Mouse (Mus musculus): ENCODE results near the gene Mier2. TPM values are rescaled to one million over a fixed set of nuclear protein-coding genes. Genes with fewer than 3 reads are reported as not detected.

The Mier2 gene
- polyA plus RNA-seq, 1 experiment: 21.7 TPM

- 72% methylated on average over 7 of the region's 7 CpGs for WGBS
- H3K27ac ChIP-seq (ENCODE audit: control insufficient read depth, insufficient read depth, low read depth, low read length, poor library complexity): no peak overlapping the region
- TF ChIP-seq CTCF (IDR thresholded peaks at IDR 0.05; ENCODE audit: control insufficient read depth, insufficient read depth, low read length) (no peak), POLR2A (IDR thresholded peaks at IDR 0.05; ENCODE audit: borderline replicate concordance, control insufficient read depth, low read depth, low read length) (no peak)
- no peaks in the 10 kb centered on the region for H3K4me1 ChIP-seq (ENCODE audit: control insufficient read depth, insufficient read depth, low read length)
- H3K4me3 ChIP-seq (replicated peaks; ENCODE audit: control insufficient read depth, low read depth, low read length): no peak overlapping the region
Observed at GRCm38 (mm10) chr10:79580356-79580755, 25.4 kb upstream of the Mier2 start.

GRCm38 (mm10) chr10:79579781-79580180 is 24.8 kb upstream of the Mier2 start:
- Histone ChIP-seq H3K4me1 (ENCODE audit: control insufficient read depth, insufficient read depth, low read length) (no peaks in the 10 kb centered on the region), H3K4me3 (replicated peaks; ENCODE audit: control insufficient read depth, low read depth, low read length) (no peak overlapping the region), H3K27ac (ENCODE audit: control insufficient read depth, insufficient read depth, low read depth, low read length, poor library complexity) (no peak overlapping the region)
- TF ChIP-seq CTCF (IDR thresholded peaks at IDR 0.05; ENCODE audit: control insufficient read depth, insufficient read depth, low read length): no peak
- TF ChIP-seq POLR2A (IDR thresholded peaks at IDR 0.05; ENCODE audit: borderline replicate concordance, control insufficient read depth, low read depth, low read length): no peak
- WGBS: 79% methylated on average over 12 of the region's 12 CpGs

- TF ChIP-seq CTCF (IDR thresholded peaks at IDR 0.05; ENCODE audit: control insufficient read depth, insufficient read depth, low read length): no peak
- no peak for TF ChIP-seq POLR2A (IDR thresholded peaks at IDR 0.05; ENCODE audit: borderline replicate concordance, control insufficient read depth, low read depth, low read length)
- WGBS: 69% methylated on average over 7 of the region's 7 CpGs
- Histone ChIP-seq H3K4me1 (ENCODE audit: control insufficient read depth, insufficient read depth, low read length) (no peaks in the 10 kb centered on the region), H3K27ac (ENCODE audit: control insufficient read depth, insufficient read depth, low read depth, low read length, poor library complexity) (no peak overlapping the region), H3K4me3 (replicated peaks; ENCODE audit: control insufficient read depth, low read depth, low read length) (no peak overlapping the region)
Observed at GRCm38 (mm10) chr10:79578891-79579290, 23.9 kb upstream of the Mier2 start.

GRCm38 (mm10) chr10:79578276-79578675 is 23.3 kb upstream of the Mier2 start:
- no peak for TF ChIP-seq POLR2A (IDR thresholded peaks at IDR 0.05; ENCODE audit: borderline replicate concordance, control insufficient read depth, low read depth, low read length)
- TF ChIP-seq CTCF (IDR thresholded peaks at IDR 0.05; ENCODE audit: control insufficient read depth, insufficient read depth, low read length): no peak
- 73% methylated on average over 9 of the region's 9 CpGs for WGBS

GRCm38 (mm10) chr10:79577376-79577775 is 22.4 kb upstream of the Mier2 start:
- H3K4me1 ChIP-seq (ENCODE audit: control insufficient read depth, insufficient read depth, low read length): no peaks in the 10 kb centered on the region
- WGBS: 69% methylated on average over 4 of the region's 4 CpGs
- no peak overlapping the region for H3K27ac ChIP-seq (ENCODE audit: control insufficient read depth, insufficient read depth, low read depth, low read length, poor library complexity)
- TF ChIP-seq CTCF (IDR thresholded peaks at IDR 0.05; ENCODE audit: control insufficient read depth, insufficient read depth, low read length) (no peak), POLR2A (IDR thresholded peaks at IDR 0.05; ENCODE audit: borderline replicate concordance, control insufficient read depth, low read depth, low read length) (no peak)
- H3K4me3 ChIP-seq (replicated peaks; ENCODE audit: control insufficient read depth, low read depth, low read length): no peak overlapping the region

More at GRCm38 (mm10) chr10:79578276-79578675, 23.3 kb upstream of the Mier2 start:
- H3K4me1 ChIP-seq (ENCODE audit: control insufficient read depth, insufficient read depth, low read length): no peaks in the 10 kb centered on the region
- no peak overlapping the region for H3K4me3 ChIP-seq (replicated peaks; ENCODE audit: control insufficient read depth, low read depth, low read length)
- no peak overlapping the region for H3K27ac ChIP-seq (ENCODE audit: control insufficient read depth, insufficient read depth, low read depth, low read length, poor library complexity)

GRCm38 (mm10) chr10:79575754-79576153 is 20.8 kb upstream of the Mier2 start:
- whole genome bisulfite sequencing: 76% methylated on average over 6 of the region's 6 CpGs
- TF ChIP-seq POLR2A (IDR thresholded peaks at IDR 0.05; ENCODE audit: borderline replicate concordance, control insufficient read depth, low read depth, low read length) (no peak), CTCF (IDR thresholded peaks at IDR 0.05; ENCODE audit: control insufficient read depth, insufficient read depth, low read length) (no peak)
- Histone ChIP-seq H3K4me1 (ENCODE audit: control insufficient read depth, insufficient read depth, low read length) (no peaks in the 10 kb centered on the region), H3K4me3 (replicated peaks; ENCODE audit: control insufficient read depth, low read depth, low read length) (no peak overlapping the region), H3K27ac (ENCODE audit: control insufficient read depth, insufficient read depth, low read depth, low read length, poor library complexity) (no peak overlapping the region)

- Histone ChIP-seq H3K4me1 (ENCODE audit: control insufficient read depth, insufficient read depth, low read length) (no peaks in the 10 kb centered on the region), H3K27ac (ENCODE audit: control insufficient read depth, insufficient read depth, low read depth, low read length, poor library complexity) (no peak overlapping the region), H3K4me3 (replicated peaks; ENCODE audit: control insufficient read depth, low read depth, low read length) (no peak overlapping the region)
- TF ChIP-seq POLR2A (IDR thresholded peaks at IDR 0.05; ENCODE audit: borderline replicate concordance, control insufficient read depth, low read depth, low read length) (no peak), CTCF (IDR thresholded peaks at IDR 0.05; ENCODE audit: control insufficient read depth, insufficient read depth, low read length) (no peak)
- 81% methylated on average over 6 of the region's 6 CpGs for WGBS
Observed at GRCm38 (mm10) chr10:79574796-79575195, 19.8 kb upstream of the Mier2 start.

- no peak for TF ChIP-seq CTCF (IDR thresholded peaks at IDR 0.05; ENCODE audit: control insufficient read depth, insufficient read depth, low read length)
- TF ChIP-seq POLR2A (IDR thresholded peaks at IDR 0.05; ENCODE audit: borderline replicate concordance, control insufficient read depth, low read depth, low read length): no peak
- Histone ChIP-seq H3K4me3 (replicated peaks; ENCODE audit: control insufficient read depth, low read depth, low read length) (no peak overlapping the region), H3K27ac (ENCODE audit: control insufficient read depth, insufficient read depth, low read depth, low read length, poor library complexity) (no peak overlapping the region), H3K4me1 (ENCODE audit: control insufficient read depth, insufficient read depth, low read length) (no peaks in the 10 kb centered on the region)
- 66% methylated on average over 8 of the region's 8 CpGs for WGBS
Observed at GRCm38 (mm10) chr10:79574350-79574749, 19.4 kb upstream of the Mier2 start.

GRCm38 (mm10) chr10:79573611-79574010 is 18.6 kb upstream of the Mier2 start:
- no peak overlapping the region for H3K4me3 ChIP-seq (replicated peaks; ENCODE audit: control insufficient read depth, low read depth, low read length)
- WGBS: 83% methylated on average over 6 of the region's 6 CpGs
- H3K4me1 ChIP-seq (ENCODE audit: control insufficient read depth, insufficient read depth, low read length): no peaks in the 10 kb centered on the region
- H3K27ac ChIP-seq (ENCODE audit: control insufficient read depth, insufficient read depth, low read depth, low read length, poor library complexity): no peak overlapping the region
- TF ChIP-seq CTCF (IDR thresholded peaks at IDR 0.05; ENCODE audit: control insufficient read depth, insufficient read depth, low read length): no peak
- TF ChIP-seq POLR2A (IDR thresholded peaks at IDR 0.05; ENCODE audit: borderline replicate concordance, control insufficient read depth, low read depth, low read length): no peak
